Mouse (Mus musculus): ENCODE measurements at regions not wholly inside any gene's neighbourhood (a gene's known extent, or its start where the extent isn't known, plus 50 kb on each side); places are given as distances from the start of the nearest gene placed in this dataset.
"Not testable (repeated sequence)": the region's sequence is repeated elsewhere in the genome, so short reads cannot be mapped to it uniquely, and the experiment has no call there.

DNA sequence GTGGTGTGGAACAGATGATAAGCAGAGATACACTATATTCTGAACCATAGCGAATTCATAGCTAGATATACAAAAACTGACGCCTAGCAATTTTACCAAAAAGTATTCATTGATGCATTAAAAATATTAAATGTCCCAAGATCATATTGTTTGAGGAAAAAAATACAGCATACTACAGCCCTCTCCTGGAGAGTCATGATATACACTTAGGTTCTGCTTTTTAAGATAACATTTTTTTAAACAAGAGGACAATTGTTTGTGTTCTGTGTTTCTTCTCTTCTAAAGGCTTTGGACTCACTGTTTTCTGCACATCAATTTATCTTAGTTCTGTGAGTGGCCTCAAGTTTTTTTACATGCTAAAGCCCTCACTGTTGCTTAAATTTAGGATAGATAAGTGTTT, 102.2 kb downstream of the Ptgs2 start:
- Histone ChIP-seq H3K27ac (ENCODE audit: low read depth, low read length) (no peak overlapping the region), H3K4me2 (ENCODE audit: low read depth, low read length, poor library complexity, severe bottlenecking) (no peak overlapping the region), H3K4me3 (ENCODE audit: low read depth, low read length) (no peak overlapping the region), H3K9me3 (ENCODE audit: low read length) (no peaks in the 10 kb centered on the region), H3K4me1 (ENCODE audit: insufficient read depth, low read length) (no peaks in the 10 kb centered on the region), H3K27me3 (ENCODE audit: insufficient read depth, low read length) (no peaks in the 10 kb centered on the region), H3K9ac (replicated peaks; ENCODE audit: low read length, poor library complexity, severe bottlenecking) (no peak overlapping the region), H3K36me3 (ENCODE audit: insufficient read depth, low read length) (no peaks in the 10 kb centered on the region)
- TF ChIP-seq CTCF (IDR thresholded peaks at IDR 0.05) = peak; percentile 43
- ATAC-seq (ENCODE audit: low FRiP score) = no peak
- 83% methylated on average over 2 of the region's 2 CpGs for WGBS
- no peak for DNase-seq (ENCODE audit: low spot score)

DNA sequence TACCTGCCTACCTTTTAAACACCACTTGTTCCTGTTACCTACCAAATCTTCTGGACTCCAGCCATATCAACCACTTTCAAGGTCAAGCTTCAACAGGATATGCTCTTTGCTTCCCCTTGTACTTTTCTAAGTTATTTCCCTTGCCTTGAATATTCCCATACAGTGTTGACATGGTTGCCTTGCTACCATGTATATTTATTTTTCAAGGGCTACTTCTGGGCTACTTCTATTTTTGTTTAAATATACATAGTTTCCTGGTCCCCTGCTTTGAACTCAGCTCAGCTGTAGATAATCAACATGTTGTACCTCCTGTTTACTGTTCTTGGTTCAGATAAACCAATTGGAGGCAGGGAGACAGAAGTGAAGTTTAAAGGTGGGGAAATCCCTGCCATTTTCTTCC, 106.8 kb upstream of the Pdc start:
- Histone ChIP-seq H3K9ac (replicated peaks; ENCODE audit: low read length, poor library complexity, severe bottlenecking) (no peak overlapping the region), H3K4me3 (ENCODE audit: low read depth, low read length) (no peak overlapping the region), H3K36me3 (ENCODE audit: insufficient read depth, low read length) (no peaks in the 10 kb centered on the region), H3K9me3 (ENCODE audit: low read length) (no peaks in the 10 kb centered on the region), H3K27ac (ENCODE audit: low read depth, low read length) (no peak overlapping the region), H3K27me3 (ENCODE audit: insufficient read depth, low read length) (no peaks in the 10 kb centered on the region), H3K4me1 (ENCODE audit: insufficient read depth, low read length) (no peaks in the 10 kb centered on the region), H3K4me2 (ENCODE audit: low read depth, low read length, poor library complexity, severe bottlenecking) (no peak overlapping the region)
- no peak for TF ChIP-seq CTCF (IDR thresholded peaks at IDR 0.05)
- DNase-seq (ENCODE audit: low spot score) (no peak), ATAC-seq (ENCODE audit: low FRiP score) (no peak)

GRCm38 (mm10) chr1:150216672-150217071, 102.5 kb upstream of the Pdc start:
- H3K36me3 ChIP-seq (ENCODE audit: insufficient read depth, low read length) = no peaks in the 10 kb centered on the region
- H3K4me2 ChIP-seq (ENCODE audit: low read depth, low read length, poor library complexity, severe bottlenecking) = no peak overlapping the region
- no peak overlapping the region for H3K9ac ChIP-seq (replicated peaks; ENCODE audit: low read length, poor library complexity, severe bottlenecking)
- no peak for TF ChIP-seq CTCF (IDR thresholded peaks at IDR 0.05)
- 75% methylated on average over 3 of the region's 3 CpGs for WGBS
- no peaks in the 10 kb centered on the region for H3K4me1 ChIP-seq (ENCODE audit: insufficient read depth, low read length)
- no peak overlapping the region for H3K27ac ChIP-seq (ENCODE audit: low read depth, low read length)
- ATAC-seq (ENCODE audit: low FRiP score) (no peak), DNase-seq (ENCODE audit: low spot score) (no peak)
- H3K4me3 ChIP-seq (ENCODE audit: low read depth, low read length) = no peak overlapping the region
- no peaks in the 10 kb centered on the region for H3K27me3 ChIP-seq (ENCODE audit: insufficient read depth, low read length)
- H3K9me3 ChIP-seq (ENCODE audit: low read length) = no peaks in the 10 kb centered on the region

- no peaks in the 10 kb centered on the region for H3K4me1 ChIP-seq (ENCODE audit: insufficient read depth, low read length)
- no peak overlapping the region for H3K27ac ChIP-seq (ENCODE audit: low read depth, low read length)
- 84% methylated on average over 2 of the region's 2 CpGs for WGBS
- no peak for DNase-seq (ENCODE audit: low spot score)
- TF ChIP-seq CTCF (IDR thresholded peaks at IDR 0.05) = no peak
- no peaks in the 10 kb centered on the region for H3K9me3 ChIP-seq (ENCODE audit: low read length)
- no peak overlapping the region for H3K4me2 ChIP-seq (ENCODE audit: low read depth, low read length, poor library complexity, severe bottlenecking)
- no peaks in the 10 kb centered on the region for H3K27me3 ChIP-seq (ENCODE audit: insufficient read depth, low read length)
- ATAC-seq (ENCODE audit: low FRiP score) = no peak
- H3K4me3 ChIP-seq (ENCODE audit: low read depth, low read length) = no peak overlapping the region
- no peaks in the 10 kb centered on the region for H3K36me3 ChIP-seq (ENCODE audit: insufficient read depth, low read length)
- no peak overlapping the region for H3K9ac ChIP-seq (replicated peaks; ENCODE audit: low read length, poor library complexity, severe bottlenecking)
These were observed 100.4 kb upstream of the Pdc start for GRCm38 (mm10) chr1:150218802-150219201.

GRCm38 (mm10) chr1:150225529-150225928, 93.7 kb upstream of the Pdc start:
- H3K9ac ChIP-seq (replicated peaks; ENCODE audit: low read length, poor library complexity, severe bottlenecking) = no peak overlapping the region
- H3K36me3 ChIP-seq (ENCODE audit: insufficient read depth, low read length) = no peaks in the 10 kb centered on the region
- H3K4me3 ChIP-seq (ENCODE audit: low read depth, low read length) = no peak overlapping the region
- ATAC-seq (ENCODE audit: low FRiP score) = no peak
- TF ChIP-seq CTCF (IDR thresholded peaks at IDR 0.05) = no peak
- H3K4me1 ChIP-seq (ENCODE audit: insufficient read depth, low read length) = no peaks in the 10 kb centered on the region
- DNase-seq (ENCODE audit: low spot score) = no peak
- 81% methylated on average over 6 of the region's 6 CpGs for WGBS
- H3K27ac ChIP-seq (ENCODE audit: low read depth, low read length) = no peak overlapping the region
- H3K4me2 ChIP-seq (ENCODE audit: low read depth, low read length, poor library complexity, severe bottlenecking) = no peak overlapping the region
- H3K27me3 ChIP-seq (ENCODE audit: insufficient read depth, low read length) = no peaks in the 10 kb centered on the region
- H3K9me3 ChIP-seq (ENCODE audit: low read length) = no peaks in the 10 kb centered on the region

GRCm38 (mm10) chr1:150239504-150239903, 79.7 kb upstream of the Pdc start:
- ATAC-seq (ENCODE audit: low FRiP score); H3K4me1 ChIP-seq (ENCODE audit: insufficient read depth, low read length); H3K27me3 ChIP-seq (ENCODE audit: insufficient read depth, low read length); H3K36me3 ChIP-seq (ENCODE audit: insufficient read depth, low read length); H3K27ac ChIP-seq (ENCODE audit: low read depth, low read length); H3K4me2 ChIP-seq (ENCODE audit: low read depth, low read length, poor library complexity, severe bottlenecking); DNase-seq (ENCODE audit: low spot score); H3K9me3 ChIP-seq (ENCODE audit: low read length); H3K9ac ChIP-seq (replicated peaks; ENCODE audit: low read length, poor library complexity, severe bottlenecking); H3K4me3 ChIP-seq (ENCODE audit: low read depth, low read length): not testable (repeated sequence)
- 86% methylated on average over 1 of the region's 1 CpGs for WGBS

GRCm38 (mm10) chr1:150240110-150240509, 79.1 kb upstream of the Pdc start:
- Histone ChIP-seq H3K4me3 (ENCODE audit: low read depth, low read length) (no peak overlapping the region), H3K27me3 (ENCODE audit: insufficient read depth, low read length) (no peaks in the 10 kb centered on the region), H3K9ac (replicated peaks; ENCODE audit: low read length, poor library complexity, severe bottlenecking) (no peak overlapping the region), H3K36me3 (ENCODE audit: insufficient read depth, low read length) (no peaks in the 10 kb centered on the region), H3K27ac (ENCODE audit: low read depth, low read length) (no peak overlapping the region), H3K9me3 (ENCODE audit: low read length) (no peaks in the 10 kb centered on the region), H3K4me1 (ENCODE audit: insufficient read depth, low read length) (no peaks in the 10 kb centered on the region), H3K4me2 (ENCODE audit: low read depth, low read length, poor library complexity, severe bottlenecking) (no peak overlapping the region)
- TF ChIP-seq CTCF (IDR thresholded peaks at IDR 0.05) = no peak
- DNase-seq (ENCODE audit: low spot score) = no peak
- no peak for ATAC-seq (ENCODE audit: low FRiP score)
- WGBS = 91% methylated on average over 3 of the region's 3 CpGs

All from midbrain, postnatal 0 days (tissue).